Mouse (Mus musculus): ENCODE data around the gene Jak1. TPM values are rescaled to one million over a fixed set of nuclear protein-coding genes. Genes with fewer than 3 reads are reported as not detected.

The Jak1 gene
- total RNA-seq (2017), result 252 to 459 TPM (median 254 TPM) in 3 replicates

DNA sequence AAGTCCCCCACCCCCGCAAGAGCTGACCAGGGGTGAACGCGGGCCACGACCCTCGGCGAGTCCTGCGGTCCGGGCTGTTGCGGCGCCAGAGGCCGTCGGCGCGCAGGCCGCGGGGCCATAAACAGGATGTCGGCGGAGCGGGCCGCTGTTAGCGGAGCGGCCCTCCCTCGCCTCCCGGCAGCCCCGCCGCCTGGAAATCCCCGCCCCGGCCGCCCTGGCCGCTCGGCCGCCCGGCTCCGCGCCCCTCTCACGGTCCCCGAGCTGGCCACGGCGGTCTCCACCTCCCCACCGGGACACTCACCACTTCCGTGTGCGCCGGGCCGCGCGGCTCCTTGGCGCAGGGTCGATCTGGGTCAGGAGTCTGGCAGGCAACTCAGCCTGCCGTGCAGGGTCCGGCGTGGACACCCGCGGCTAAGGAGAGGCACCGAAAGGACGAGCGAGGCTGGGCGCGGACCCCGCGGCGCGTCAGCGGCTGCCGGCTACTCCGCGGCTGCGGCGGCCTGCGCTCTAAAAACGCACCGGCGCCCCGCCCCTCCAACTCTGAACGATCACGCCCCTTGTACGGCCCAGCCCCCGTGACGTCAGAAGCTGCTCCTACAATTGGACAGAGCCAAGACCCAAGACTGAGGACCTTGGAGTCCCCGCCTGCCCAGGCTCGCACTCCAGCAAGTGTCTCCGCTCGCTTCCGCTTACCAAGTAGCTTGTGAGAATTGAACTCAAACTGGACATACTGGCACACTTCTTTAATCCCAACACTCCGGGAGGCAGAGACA lies at the start of gene Jak1:
TSS of gene Jak1 (minus strand) at position 542 of the 773 bp plus-strand sequence.
- ATAC-seq (replicated peaks; ENCODE audit: insufficient number of reproducible peaks, low FRiP score, low TSS enrichment, poor library complexity, severe bottlenecking), result peak; percentile 100

DNA sequence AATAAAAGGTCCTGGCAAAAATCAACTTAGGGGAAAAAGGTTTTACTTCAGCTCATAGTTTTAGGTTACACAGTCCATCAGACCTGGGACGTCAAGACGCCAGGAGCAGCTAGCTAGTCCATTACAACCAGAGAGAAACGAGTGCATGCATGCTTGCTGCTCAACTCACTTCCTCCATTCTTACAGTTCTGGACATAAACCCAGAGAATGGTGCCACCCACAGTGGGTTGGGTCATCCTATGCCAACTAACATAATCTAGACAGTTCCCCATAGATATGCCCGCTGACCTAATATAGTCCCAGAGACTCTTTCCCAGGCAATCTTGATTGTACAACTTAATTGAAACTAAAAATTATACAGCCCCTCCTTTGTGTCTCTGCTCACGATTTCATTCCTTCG lies 47.0 kb upstream of the Jak1 start:
- ATAC-seq (replicated peaks; ENCODE audit: insufficient number of reproducible peaks, low FRiP score, low TSS enrichment, poor library complexity, severe bottlenecking), result peak; percentile 73; the same call in 1 of the 2 replicates

DNA sequence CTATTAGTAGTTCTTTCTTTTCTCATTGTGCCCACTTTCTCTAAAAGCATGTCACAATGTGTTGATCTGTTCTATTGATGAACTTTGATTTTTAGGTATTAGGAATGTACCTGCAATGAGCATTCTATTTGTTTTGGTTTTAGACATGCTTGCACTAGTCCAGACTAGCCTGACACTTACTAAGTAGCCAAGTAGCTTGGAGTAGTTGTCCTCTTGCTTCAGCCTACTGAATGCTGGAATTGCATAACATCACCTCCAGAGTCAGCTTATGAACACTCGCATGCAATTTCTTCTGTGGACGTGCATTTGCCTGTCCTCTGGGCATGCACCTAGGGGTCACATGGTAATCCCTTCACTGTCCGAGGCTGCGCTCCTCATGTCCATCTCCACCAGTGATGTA lies 43.1 kb upstream of the Jak1 start:
- ATAC-seq (replicated peaks; ENCODE audit: insufficient number of reproducible peaks, low FRiP score, low TSS enrichment, poor library complexity, severe bottlenecking), result no peak

DNA sequence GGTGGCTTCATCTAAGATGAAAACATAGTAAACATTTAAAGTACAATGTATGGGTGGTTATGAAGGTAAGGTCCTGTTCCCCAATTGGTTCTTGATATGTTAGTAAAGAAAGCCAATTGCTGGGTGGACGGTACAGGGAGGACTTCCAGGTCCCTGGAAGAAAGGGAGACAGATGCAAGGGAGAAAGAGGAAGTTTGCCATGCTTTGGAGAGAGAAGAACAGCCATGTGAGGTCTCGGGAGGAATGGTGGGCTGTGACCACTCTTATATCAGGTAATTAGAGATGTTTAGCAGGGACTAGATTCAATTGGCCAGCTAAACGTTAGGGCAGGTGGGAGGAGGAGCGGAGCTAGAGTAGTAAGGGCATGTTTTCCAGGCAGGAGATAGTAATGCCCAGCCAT lies 42.2 kb upstream of the Jak1 start:
- no peak for ATAC-seq (replicated peaks; ENCODE audit: insufficient number of reproducible peaks, low FRiP score, low TSS enrichment, poor library complexity, severe bottlenecking)

DNA sequence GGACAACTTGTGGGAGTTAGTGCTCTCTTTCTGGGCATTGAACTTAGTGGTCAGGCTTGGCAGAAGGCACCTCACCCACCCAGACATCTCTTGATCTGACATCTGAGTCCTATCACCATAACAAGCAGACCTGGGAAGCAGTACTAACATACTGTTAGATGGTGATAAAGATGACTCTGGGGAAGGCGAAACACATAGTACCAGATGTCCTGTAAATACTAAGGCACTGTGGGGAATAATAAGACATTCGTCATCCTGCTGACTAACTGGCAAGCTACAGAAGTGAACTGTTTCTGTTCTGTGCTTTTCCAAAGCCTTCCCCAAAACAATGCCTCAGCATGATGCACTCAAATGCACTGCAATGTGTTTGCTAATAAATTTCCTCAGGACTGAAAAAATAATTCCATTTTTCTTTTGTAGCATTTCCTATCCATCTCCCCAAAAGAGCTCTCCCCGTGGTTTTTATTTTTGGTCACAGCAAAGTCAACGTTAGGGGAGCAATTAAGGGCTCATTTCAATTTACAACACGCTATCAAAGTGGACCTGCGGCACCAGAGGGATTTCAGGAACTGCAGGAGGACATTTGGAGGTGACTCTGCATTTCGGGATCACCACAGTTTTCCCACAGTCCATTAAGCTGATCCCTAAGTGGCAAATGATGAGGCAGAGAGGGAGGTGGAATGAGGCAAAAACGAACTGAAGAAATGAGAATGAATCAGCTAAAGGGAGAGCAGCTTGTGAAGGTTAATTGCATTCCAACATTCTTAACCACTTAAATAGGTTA lies 41.2 kb upstream of the Jak1 start:
- ATAC-seq (replicated peaks; ENCODE audit: insufficient number of reproducible peaks, low FRiP score, low TSS enrichment, poor library complexity, severe bottlenecking), result no peak

DNA sequence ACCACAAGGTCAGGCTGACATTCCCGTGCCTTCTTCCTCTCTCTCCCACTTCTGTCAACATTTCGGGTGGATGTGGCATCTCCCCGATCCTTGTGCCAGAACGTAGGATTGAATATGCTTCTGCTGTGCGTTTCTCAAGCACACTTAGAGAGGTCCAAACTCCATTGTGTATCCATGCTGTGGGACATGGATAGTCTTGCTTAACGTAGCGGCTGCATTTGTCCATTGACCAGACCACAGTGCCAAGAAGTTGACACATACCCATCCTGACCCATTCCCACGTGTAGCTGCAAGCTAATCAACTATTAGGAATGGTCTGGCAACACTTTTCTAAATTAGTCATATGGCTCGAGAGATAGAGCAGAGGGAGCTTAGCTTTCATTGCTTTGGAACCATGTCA lies 40.0 kb upstream of the Jak1 start:
- no peak for ATAC-seq (replicated peaks; ENCODE audit: insufficient number of reproducible peaks, low FRiP score, low TSS enrichment, poor library complexity, severe bottlenecking)

DNA sequence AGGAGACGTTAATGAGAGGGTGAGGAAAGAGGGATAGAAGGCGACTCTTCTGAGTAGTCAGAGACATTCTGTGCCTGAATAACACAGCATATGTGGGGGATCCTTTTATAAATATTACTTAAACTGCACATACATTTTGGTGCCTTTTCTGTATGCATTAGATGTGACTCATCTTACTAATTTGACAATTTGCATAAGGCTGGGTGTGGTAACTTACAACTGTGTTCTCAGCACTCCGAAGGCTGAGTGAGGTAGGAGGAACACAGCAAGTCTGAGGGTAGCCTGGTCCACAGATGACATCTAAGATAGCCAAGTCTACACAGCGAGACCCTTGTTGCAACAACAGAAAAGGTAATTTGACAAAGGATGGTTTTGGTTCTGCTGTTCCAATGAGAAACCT lies 39.0 kb upstream of the Jak1 start:
- no peak for ATAC-seq (replicated peaks; ENCODE audit: insufficient number of reproducible peaks, low FRiP score, low TSS enrichment, poor library complexity, severe bottlenecking)

DNA sequence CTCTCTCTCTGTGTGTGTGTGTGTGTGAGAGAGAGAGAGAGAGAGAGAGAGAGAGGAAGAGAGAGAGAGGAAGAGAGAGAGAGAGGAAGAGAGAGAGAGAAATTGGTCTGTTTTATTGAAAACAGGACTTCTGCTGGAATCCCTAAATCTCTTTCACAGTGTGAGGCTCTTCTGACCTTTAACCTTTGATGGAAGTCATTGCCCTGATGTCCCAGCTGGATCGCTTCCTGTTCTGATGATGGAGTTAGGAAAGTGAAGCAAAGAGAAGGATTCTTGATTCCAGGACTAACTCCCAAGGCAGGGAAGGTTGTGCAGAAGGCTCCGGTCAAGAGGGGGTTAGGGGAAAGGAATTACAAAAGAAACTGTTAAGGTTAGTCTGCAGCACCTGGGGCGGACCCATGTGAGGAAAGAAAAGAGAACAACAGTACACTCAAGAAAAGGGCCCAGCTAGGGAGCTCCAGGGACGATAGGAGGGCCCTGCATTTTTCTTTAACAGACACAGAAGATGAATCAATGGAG lies 35.4 kb upstream of the Jak1 start:
- no peak for ATAC-seq (replicated peaks; ENCODE audit: insufficient number of reproducible peaks, low FRiP score, low TSS enrichment, poor library complexity, severe bottlenecking)

DNA sequence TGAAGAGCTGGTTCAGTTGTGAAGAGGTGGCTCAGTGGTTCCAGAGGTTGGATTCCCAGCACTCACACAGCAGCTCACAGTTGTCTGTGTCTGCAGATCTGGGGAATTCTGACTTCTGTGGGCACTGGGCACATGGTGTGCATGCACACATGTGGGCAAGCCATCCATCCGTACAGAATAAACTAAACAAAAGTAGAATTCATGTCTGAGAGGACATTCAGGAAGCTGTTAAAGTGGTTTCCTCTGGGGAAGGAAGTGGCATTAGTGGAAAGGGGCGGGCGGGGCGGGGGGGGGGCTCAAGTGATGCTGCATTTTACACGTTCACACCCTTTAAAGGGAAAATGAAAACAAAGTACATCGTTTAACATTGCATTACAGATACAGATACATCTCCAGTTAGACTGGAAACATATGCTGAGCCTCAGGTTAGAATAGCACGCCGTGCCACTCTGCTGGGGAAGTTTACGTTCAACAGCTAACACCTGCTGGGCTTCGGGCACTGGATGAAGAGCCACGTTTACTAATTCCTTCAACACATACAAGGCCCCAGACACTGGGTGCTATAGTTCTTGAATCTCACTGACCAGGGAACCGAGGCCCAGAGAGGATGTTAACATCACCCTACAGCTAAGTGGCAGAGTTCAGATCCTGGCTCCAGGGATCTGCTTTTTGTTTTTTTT lies 33.4 kb upstream of the Jak1 start:
- 0 out of 2 replicates have a peak, but pooled peaks have one; percentile 21 for ATAC-seq (replicated peaks; ENCODE audit: insufficient number of reproducible peaks, low FRiP score, low TSS enrichment, poor library complexity, severe bottlenecking)

DNA sequence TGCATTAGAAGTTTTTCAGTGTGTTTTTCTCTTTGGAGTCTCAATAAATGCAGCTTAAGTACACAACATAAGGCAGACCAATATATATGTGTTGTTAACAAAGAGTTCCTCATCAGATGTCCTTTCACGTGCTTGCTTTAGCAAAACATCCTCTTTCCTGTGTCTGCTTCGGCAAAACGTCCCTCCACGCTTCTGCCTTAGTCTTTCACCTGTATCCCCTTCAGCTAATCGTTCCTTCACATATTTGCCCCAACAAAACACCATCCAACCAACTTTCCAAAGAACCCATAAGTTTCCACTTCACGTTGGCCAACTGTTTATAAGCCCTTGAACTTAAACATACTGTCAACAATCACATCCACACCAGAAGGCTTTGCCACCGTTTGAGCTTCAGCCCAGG lies 31.8 kb upstream of the Jak1 start:
- no peak for ATAC-seq (replicated peaks; ENCODE audit: insufficient number of reproducible peaks, low FRiP score, low TSS enrichment, poor library complexity, severe bottlenecking)

DNA sequence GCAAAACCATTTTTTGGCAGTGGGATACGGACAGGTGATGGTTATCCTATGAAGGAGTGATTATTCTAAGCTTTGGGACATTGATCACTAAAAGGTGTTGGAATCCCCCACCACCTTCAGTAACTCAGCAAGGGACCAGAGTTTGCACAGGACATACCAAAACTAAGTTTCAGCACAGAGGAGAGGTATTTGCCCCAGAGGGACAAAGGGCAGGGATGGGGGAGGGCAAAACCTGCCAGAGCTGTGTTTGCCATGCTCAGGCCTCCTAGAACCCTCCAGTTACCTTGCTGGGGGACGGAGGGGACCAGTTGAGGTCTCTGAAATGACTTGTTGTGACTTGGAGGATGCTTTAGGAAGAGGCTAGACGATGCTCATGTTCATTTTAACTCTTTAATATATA lies 30.7 kb upstream of the Jak1 start:
- ATAC-seq (replicated peaks; ENCODE audit: insufficient number of reproducible peaks, low FRiP score, low TSS enrichment, poor library complexity, severe bottlenecking), result no peak

DNA sequence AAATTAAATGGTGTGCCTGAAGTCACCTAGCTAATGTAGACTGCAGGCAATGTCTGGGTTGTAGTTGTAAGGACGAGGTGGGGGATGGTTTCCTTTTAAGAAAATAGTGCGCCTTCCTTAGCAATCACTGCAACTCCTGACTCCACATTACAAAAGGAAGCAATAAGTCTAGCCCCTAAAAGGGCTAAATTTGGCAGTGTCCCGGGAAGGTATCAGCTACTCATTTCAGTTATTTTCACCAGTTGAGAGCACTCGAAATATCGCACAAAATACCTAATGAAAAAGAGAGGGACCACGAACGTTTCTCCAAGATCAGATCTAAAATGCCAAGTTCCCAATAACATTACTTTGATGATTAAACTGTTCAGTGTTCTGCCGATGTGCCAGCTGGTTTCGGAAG lies 28.6 kb upstream of the Jak1 start:
- ATAC-seq (replicated peaks; ENCODE audit: insufficient number of reproducible peaks, low FRiP score, low TSS enrichment, poor library complexity, severe bottlenecking), result no peak

DNA sequence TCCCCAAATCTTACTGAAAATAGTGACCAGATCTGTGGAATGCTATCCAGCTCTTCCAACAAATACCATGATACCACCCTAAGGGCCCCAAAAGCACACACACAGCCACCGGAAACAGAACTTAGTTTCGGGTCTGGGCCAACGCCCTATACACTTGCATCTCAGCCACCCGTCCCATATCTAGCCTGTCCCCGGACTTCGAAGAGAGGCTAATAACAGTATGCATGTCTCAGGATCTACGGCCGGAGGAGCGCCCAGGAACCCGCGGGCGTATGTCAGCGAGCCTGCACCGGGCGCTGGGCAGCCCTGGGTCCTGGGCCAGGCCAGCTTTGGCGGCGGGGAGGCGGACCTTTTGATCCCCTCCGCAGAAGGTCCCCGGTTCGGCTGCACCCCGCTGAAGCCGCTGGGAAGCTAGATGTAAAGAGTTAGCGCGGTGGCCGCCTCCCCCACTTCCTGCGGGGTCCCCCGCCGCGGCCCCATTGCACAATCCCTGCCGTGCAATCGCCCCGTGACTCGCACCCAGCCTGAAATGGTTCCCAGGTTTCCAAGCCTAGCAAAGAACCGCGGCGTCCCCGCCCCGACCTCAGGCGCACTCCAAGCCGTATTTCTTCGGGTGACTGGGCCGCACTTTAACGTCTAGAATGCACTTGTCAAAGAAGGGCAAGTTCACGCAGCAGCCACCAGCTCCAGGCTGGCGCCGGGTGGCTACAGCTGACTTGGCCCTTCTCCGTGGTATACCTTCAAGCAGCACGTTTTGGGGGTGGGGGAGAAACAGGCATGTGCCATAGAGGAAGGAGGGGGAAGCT lies 27.9 kb upstream of the Jak1 start:
- ATAC-seq (replicated peaks; ENCODE audit: insufficient number of reproducible peaks, low FRiP score, low TSS enrichment, poor library complexity, severe bottlenecking), result peak; percentile 50

DNA sequence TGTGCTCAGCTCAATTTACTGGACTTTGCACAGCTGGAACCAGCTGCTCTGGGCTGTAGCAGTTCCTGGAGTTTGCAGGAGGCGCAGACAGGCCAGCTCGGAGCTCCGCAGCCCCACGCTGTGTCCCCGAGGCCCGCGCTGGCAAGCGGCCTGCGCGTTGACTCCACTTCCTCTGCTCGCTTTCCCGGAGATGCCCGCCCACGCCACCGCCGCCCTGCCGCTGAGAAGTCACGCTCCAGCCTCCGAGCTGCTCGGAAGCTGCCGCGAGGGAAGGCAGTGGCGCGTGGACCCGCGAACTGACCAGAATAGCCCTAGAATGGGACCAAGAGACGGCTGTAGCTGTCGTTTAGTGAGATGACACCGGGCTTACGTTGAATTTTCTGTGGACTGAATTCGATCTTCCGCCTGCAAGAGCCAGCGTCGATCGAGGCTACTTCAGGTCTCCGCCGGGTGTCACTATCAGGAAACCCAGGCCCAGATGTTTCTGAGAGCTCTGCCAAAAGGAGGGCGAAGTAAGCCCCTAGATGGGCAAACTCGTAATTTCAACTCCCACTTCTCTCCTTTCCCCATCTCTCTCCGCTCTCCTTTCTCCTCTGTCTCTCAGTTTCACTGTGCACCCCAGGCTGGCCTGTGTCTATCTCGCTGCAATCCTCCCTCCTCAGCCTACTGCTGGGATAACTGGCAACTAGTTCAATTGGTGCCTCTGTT lies 27.1 kb upstream of the Jak1 start:
- peak; percentile 50 for ATAC-seq (replicated peaks; ENCODE audit: insufficient number of reproducible peaks, low FRiP score, low TSS enrichment, poor library complexity, severe bottlenecking)

DNA sequence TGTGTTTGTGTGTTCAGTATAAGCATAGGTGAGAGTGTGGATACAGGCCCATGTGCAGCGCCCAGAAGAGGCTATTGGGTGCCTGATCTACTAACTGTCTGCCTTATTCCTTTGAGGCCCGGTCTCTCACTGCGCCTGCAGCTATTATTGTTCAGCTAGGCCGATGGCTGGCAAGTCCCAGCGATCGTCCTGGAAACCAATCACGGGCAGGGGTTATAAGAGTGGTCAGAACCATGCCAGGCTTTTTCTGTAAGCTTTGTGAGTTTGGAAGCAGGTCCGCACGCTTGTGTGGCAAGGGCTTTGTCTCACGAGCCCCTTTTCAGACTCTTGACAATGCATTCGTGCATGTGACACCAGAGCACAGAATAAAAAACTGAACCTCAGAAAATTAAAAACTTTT lies 23.2 kb upstream of the Jak1 start:
- no peak for ATAC-seq (replicated peaks; ENCODE audit: insufficient number of reproducible peaks, low FRiP score, low TSS enrichment, poor library complexity, severe bottlenecking)

DNA sequence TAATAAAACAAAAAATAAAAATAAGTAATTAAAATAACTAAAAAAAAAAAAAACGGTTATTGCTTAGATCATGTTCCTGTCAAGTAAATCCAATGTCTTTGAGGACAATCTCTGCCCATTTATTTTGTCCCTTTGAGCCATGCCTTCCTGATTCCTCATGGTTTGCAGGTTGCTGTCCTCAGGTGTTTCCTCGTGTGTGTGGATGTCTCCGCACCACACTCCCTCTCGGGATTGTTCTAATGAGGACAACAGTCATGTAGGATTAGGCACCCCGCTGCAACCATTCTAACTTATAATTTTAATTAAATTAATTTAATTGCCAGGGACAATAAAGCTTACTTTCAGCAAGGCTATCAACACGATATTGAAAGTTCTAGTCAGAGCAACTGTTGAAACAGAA lies 21.5 kb upstream of the Jak1 start:
- ATAC-seq (replicated peaks; ENCODE audit: insufficient number of reproducible peaks, low FRiP score, low TSS enrichment, poor library complexity, severe bottlenecking), result no peak

DNA sequence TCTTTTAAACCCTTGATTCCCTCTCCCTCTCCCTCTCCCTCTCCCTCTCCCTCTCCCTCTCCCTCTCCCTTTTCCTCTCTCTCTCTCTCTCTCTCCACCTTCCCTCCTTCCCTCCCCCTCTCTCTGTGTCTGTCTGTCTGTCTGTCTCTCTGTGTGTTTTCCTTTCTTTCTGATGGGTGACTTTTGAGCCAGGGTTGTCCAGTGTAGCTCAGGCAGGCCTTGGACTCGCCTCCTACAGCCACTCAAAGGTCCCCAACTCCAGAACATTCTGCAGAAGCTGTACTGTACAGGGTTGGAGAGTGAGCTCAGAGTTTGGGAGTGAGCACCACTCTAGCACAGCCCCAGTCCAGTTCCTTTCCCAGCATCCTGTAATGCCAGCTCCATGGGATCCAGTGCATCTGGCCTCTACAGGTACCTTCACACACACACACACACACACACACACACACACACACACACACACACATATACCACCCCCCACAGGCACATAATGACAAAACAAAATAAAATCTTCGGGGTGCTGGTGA lies 20.9 kb upstream of the Jak1 start:
- no peak for ATAC-seq (replicated peaks; ENCODE audit: insufficient number of reproducible peaks, low FRiP score, low TSS enrichment, poor library complexity, severe bottlenecking)

DNA sequence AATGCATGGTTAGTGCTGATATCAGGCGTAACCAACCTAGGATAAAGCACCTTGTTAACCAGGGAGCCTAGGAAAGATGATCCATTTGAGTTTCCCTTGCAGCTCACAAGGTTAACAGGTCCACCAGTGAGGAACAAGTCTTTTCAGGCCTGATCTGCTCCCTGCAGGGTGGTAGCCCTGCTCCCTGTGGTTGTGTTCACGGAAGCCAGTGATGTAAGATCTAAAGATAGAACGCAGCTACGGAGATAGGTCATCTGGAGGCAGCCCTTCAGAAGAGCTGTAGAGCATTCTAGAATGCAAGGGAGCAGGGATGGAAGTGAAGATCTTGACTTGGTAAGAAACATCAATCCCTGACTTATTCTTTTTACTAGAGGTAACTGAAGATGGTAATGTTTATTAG lies 18.9 kb upstream of the Jak1 start:
- ATAC-seq (replicated peaks; ENCODE audit: insufficient number of reproducible peaks, low FRiP score, low TSS enrichment, poor library complexity, severe bottlenecking), result peak; percentile 40; the same call in 1 of the 2 replicates

Data from monocyte, adult 5-6 weeks (primary cell).